Mouse (Mus musculus): Measurements from ENCODE around the gene Csnk1e. TPM values are rescaled to one million over a fixed set of nuclear protein-coding genes. Genes with fewer than 3 reads are reported as not detected.

Csnk1e gene
- total and polyA plus RNA-seq, 3 experiments, result 10.4 to 46.7 (median 16.8) TPM

DNA sequence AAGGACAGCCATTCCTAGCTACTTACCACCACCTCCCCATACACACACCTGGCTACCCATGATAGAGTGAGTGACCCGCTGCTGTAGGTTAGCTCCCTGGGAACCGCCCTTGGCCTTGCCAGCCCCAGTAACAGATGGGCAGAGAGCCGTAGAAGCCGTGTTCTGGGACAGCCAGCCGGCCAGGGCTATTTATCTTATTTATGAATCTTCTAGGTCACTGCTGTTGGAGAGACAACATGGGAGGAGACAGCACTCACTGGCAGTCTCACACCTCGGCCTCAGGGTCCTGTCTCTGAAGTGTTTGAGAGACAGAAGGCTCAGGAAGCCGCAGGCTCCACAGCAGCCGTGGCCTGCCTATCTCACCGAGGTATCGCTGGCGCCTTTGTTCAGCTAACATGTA, 34.1 kb upstream of the Csnk1e start:
- no peaks in the 10 kb centered on the region for H3K9me3 ChIP-seq (replicated peaks; ENCODE audit: low read length)
- H3K4me3 ChIP-seq (replicated peaks in 1 of 3; ENCODE audit: low read depth in 2 of 3, low read length in 2 of 3, poor library complexity in 1 of 3), result no peak overlapping the region
- no peak overlapping the region for H3K4me2 ChIP-seq (ENCODE audit: insufficient read depth, low read depth, poor library complexity, severe bottlenecking)
- TF ChIP-seq POLR2AphosphoS2 (IDR thresholded peaks at IDR 0.05; ENCODE audit: low read depth, low read length) (no peak), EP300 (IDR thresholded peaks at IDR 0.05; ENCODE audit: low read length) (no peak), MYC (IDR thresholded peaks at IDR 0.05; ENCODE audit: low read depth, low read length) (no peak), NRF1 (IDR thresholded peaks at IDR 0.05; ENCODE audit: low read depth, low read length) (no peak), TBP (conservative IDR thresholded peaks at IDR 0.05; ENCODE audit: low read depth, low read length) (no peak)
- no peaks in the 10 kb centered on the region for H3K36me3 ChIP-seq (replicated peaks in 1 of 2; ENCODE audit: control insufficient read depth in 1 of 2, insufficient read depth in 1 of 2, low read length in 1 of 2)
- in situ Hi-C loops (cut with MboI; ENCODE audit: low pct_ligation_motif_present, low pct_unique_long_range_greater_than_20kb, low sequenced_read_pairs), result loop anchor here (25.0 kb wide), 1 partner anchor 252 kb away; the partner anchor contains the start of genes Gm49486 and Pick1
- dilution Hi-C loops (cut with MboI; ENCODE audit: extremely low pct_ligation_motif_present, extremely low pct_unique_long_range_greater_than_20kb, low sequenced_read_pairs), result no loop called here
- peaks cover 87% of the 10 kb centered on the region for H3K27me3 ChIP-seq (replicated peaks)
- 0 out of 4 replicates have a peak, but pooled peaks cover 0 to 2% of the 10 kb centered on the region in 2 experiments for H3K4me1 ChIP-seq (ENCODE audit: control insufficient read depth in 1 of 2, insufficient read depth in 2 of 2)
- H3K79me2 ChIP-seq (replicated peaks; ENCODE audit: control insufficient read depth, extremely low read depth, insufficient read depth, poor library complexity, severe bottlenecking), result no peaks in the 10 kb centered on the region
- DNase-seq (ENCODE audit: extremely low read depth), result no peak
- no peak overlapping the region for H3K9ac ChIP-seq (ENCODE audit: insufficient read depth, low read depth)
- no peak overlapping the region for H3K27ac ChIP-seq (ENCODE audit: insufficient read depth, low read depth)

GRCm38 (mm10) chr15:79481181-79481688, 25.9 kb upstream of the Csnk1e start:
- DNase-seq (ENCODE audit: extremely low read depth), result no peak
- H3K27me3 ChIP-seq (replicated peaks), result peaks cover 81% of the 10 kb centered on the region

DNA sequence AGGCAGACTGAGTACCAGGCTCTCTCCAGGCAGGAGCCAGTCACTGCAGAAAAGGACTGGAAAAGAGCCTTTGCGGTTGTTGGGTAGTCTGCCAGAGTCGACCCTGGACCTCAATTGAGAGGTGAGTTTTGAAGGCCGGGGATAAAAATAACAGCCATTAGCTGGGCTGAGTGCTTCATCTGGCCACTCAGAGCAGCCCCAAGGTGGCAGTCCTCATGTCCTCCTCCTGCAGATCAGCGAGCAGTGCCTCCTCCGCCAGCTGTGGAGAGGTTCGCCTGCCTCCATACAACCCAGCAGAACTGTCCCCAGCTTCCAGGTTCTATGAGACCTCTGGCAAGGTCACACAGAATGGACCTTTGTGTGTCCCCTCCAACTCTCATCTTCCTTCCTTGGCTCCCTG, 21.9 kb upstream of the Csnk1e start:
- no peaks in the 10 kb centered on the region for H3K79me2 ChIP-seq (replicated peaks; ENCODE audit: control insufficient read depth, extremely low read depth, insufficient read depth, poor library complexity, severe bottlenecking)
- DNase-seq (ENCODE audit: extremely low read depth), result no peak
- no peak overlapping the region for H3K9ac ChIP-seq (ENCODE audit: insufficient read depth, low read depth)
- H3K27me3 ChIP-seq (replicated peaks), result peaks cover 66% of the 10 kb centered on the region
- H3K27ac ChIP-seq (ENCODE audit: insufficient read depth, low read depth), result no peak overlapping the region
- H3K36me3 ChIP-seq (replicated peaks in 1 of 2; ENCODE audit: control insufficient read depth in 1 of 2, insufficient read depth in 1 of 2, low read length in 1 of 2), result no peaks in the 10 kb centered on the region
- H3K4me2 ChIP-seq (ENCODE audit: insufficient read depth, low read depth, poor library complexity, severe bottlenecking), result no peak overlapping the region
- peaks cover 14% of the 10 kb centered on the region for H3K9me3 ChIP-seq (replicated peaks; ENCODE audit: low read length)
- TF ChIP-seq ZC3H11A (IDR thresholded peaks at IDR 0.05; ENCODE audit: low read depth, low read length), result no peak
- TF ChIP-seq ZMIZ1 (IDR thresholded peaks at IDR 0.05; ENCODE audit: low read depth, low read length), result no peak
- TF ChIP-seq UBTF (IDR thresholded peaks at IDR 0.05; ENCODE audit: low read depth, low read length), result no peak
- no peak for TF ChIP-seq CHD1 (IDR thresholded peaks at IDR 0.05; ENCODE audit: low read depth, low read length)
- TF ChIP-seq POLR2A (IDR thresholded peaks at IDR 0.05; ENCODE audit: low read depth, low read length), result no peak
- TF ChIP-seq MAZ (IDR thresholded peaks at IDR 0.05; ENCODE audit: low read depth, low read length), result no peak
- no peak for TF ChIP-seq EP300 (IDR thresholded peaks at IDR 0.05; ENCODE audit: low read length)
- no peak for TF ChIP-seq MYC (IDR thresholded peaks at IDR 0.05; ENCODE audit: low read depth, low read length)
- TF ChIP-seq RAD21 (IDR thresholded peaks at IDR 0.05; ENCODE audit: low read depth, low read length), result no peak
- no peak for TF ChIP-seq ELF1 (IDR thresholded peaks at IDR 0.05; ENCODE audit: low read depth, low read length)
- TF ChIP-seq MAFK (IDR thresholded peaks at IDR 0.05; ENCODE audit: insufficient replicate concordance, low read length), result no peak
- no peak for TF ChIP-seq SIN3A (IDR thresholded peaks at IDR 0.05; ENCODE audit: low read length)
- TF ChIP-seq JUND (conservative IDR thresholded peaks at IDR 0.05; ENCODE audit: low read depth, low read length), result no peak
- dilution Hi-C loops (cut with MboI; ENCODE audit: extremely low pct_ligation_motif_present, extremely low pct_unique_long_range_greater_than_20kb, low sequenced_read_pairs) (no loop called here), in situ Hi-C loops (cut with MboI; ENCODE audit: low pct_ligation_motif_present, low pct_unique_long_range_greater_than_20kb, low sequenced_read_pairs) (loop anchor here (25.0 kb wide), 1 partner anchor 240 kb away; the partner anchor contains the start of genes Gm49486 and Pick1)
- no peak overlapping the region for H3K4me3 ChIP-seq (replicated peaks in 1 of 3; ENCODE audit: low read depth in 2 of 3, low read length in 2 of 3, poor library complexity in 1 of 3)
- H3K4me1 ChIP-seq (ENCODE audit: control insufficient read depth in 1 of 2, insufficient read depth in 2 of 2), result peaks cover 3 to 7% of the 10 kb centered on the region in 2 experiments; a peak in 3 of 4 replicates

More at GRCm38 (mm10) chr15:79481181-79481688, 25.9 kb upstream of the Csnk1e start:
- Histone ChIP-seq H3K36me3 (replicated peaks in 1 of 2; ENCODE audit: control insufficient read depth in 1 of 2, insufficient read depth in 1 of 2, low read length in 1 of 2) (no peaks in the 10 kb centered on the region), H3K9ac (ENCODE audit: insufficient read depth, low read depth) (no peak overlapping the region), H3K4me1 (ENCODE audit: control insufficient read depth in 1 of 2, insufficient read depth in 2 of 2) (peaks cover 3 to 7% of the 10 kb centered on the region in 2 experiments; a peak in 3 of 4 replicates), H3K27ac (ENCODE audit: insufficient read depth, low read depth) (no peak overlapping the region), H3K79me2 (replicated peaks; ENCODE audit: control insufficient read depth, extremely low read depth, insufficient read depth, poor library complexity, severe bottlenecking) (no peaks in the 10 kb centered on the region), H3K9me3 (replicated peaks; ENCODE audit: low read length) (no peaks in the 10 kb centered on the region), H3K4me2 (ENCODE audit: insufficient read depth, low read depth, poor library complexity, severe bottlenecking) (no peak overlapping the region; the same call in 1 of the 2 replicates), H3K4me3 (replicated peaks in 1 of 3; ENCODE audit: low read depth in 2 of 3, low read length in 2 of 3, poor library complexity in 1 of 3) (no peak overlapping the region)
- TF ChIP-seq RCOR1 (conservative IDR thresholded peaks at IDR 0.05; ENCODE audit: low read depth, low read length) (no peak), PAX5 (IDR thresholded peaks at IDR 0.05; ENCODE audit: low read length) (no peak), E2F4 (IDR thresholded peaks at IDR 0.05; ENCODE audit: insufficient replicate concordance, low read depth, low read length) (no peak), GABPA (IDR thresholded peaks at IDR 0.05; ENCODE audit: insufficient replicate concordance, low read depth, low read length) (no peak), NRF1 (IDR thresholded peaks at IDR 0.05; ENCODE audit: low read depth, low read length) (no peak), EP300 (IDR thresholded peaks at IDR 0.05; ENCODE audit: low read length) (no peak), ZKSCAN1 (IDR thresholded peaks at IDR 0.05; ENCODE audit: borderline replicate concordance, low read depth, low read length) (no peak), ETS1 (conservative IDR thresholded peaks at IDR 0.05; ENCODE audit: low read depth, low read length) (no peak), UBTF (IDR thresholded peaks at IDR 0.05; ENCODE audit: low read depth, low read length) (no peak), MAFK (IDR thresholded peaks at IDR 0.05; ENCODE audit: insufficient replicate concordance, low read length) (no peak), HCFC1 (IDR thresholded peaks at IDR 0.05; ENCODE audit: low read depth, low read length) (no peak), CHD2 (IDR thresholded peaks at IDR 0.05; ENCODE audit: low read length) (no peak), RAD21 (IDR thresholded peaks at IDR 0.05; ENCODE audit: low read depth, low read length) (no peak), BHLHE40 (IDR thresholded peaks at IDR 0.05; ENCODE audit: low read depth, low read length) (no peak)
- in situ Hi-C loops (cut with MboI; ENCODE audit: low pct_ligation_motif_present, low pct_unique_long_range_greater_than_20kb, low sequenced_read_pairs) (loop anchor here (25.0 kb wide), 1 partner anchor 244 kb away; the partner anchor contains the start of genes Gm49486 and Pick1), dilution Hi-C loops (cut with MboI; ENCODE audit: extremely low pct_ligation_motif_present, extremely low pct_unique_long_range_greater_than_20kb, low sequenced_read_pairs) (no loop called here)
